ENCODE assay signal across 27 mouse cellular contexts in genomic region chr10:81314201-81314600, GRCm38 (mm10). TPM values are rescaled to one million over a fixed set of nuclear protein-coding genes. Genes with fewer than 3 reads are reported as not detected.
"Had no signal": no experiment of that assay in that cellular context is flagged by ENCODE, and none has a peak within 500 bp of the region (broad histone marks: within the 10 kb centered on the region; RNA-seq: fewer than 3 reads in every experiment).

No protein-coding gene starts in this region.

- H3K27ac ChIP-seq: gastrocnemius, adult 2 months; heart, embryonic 10.5 days; hindbrain, embryonic 13.5 days; hindbrain, embryonic 15.5 days; hindbrain, postnatal 0 days; kidney, embryonic 15.5 days; kidney, postnatal 0 days; left cerebral cortex, adult 2 months; limb, embryonic 13.5 days; limb, embryonic 15.5 days; liver, embryonic 12.5 days; liver, embryonic 14.5 days had no signal

- H3K27me3 ChIP-seq: heart, embryonic 12.5 days; hindbrain, embryonic 13.5 days; hindbrain, embryonic 15.5 days; kidney, embryonic 15.5 days; limb, embryonic 13.5 days; limb, embryonic 15.5 days; liver, embryonic 12.5 days had no signal

- H3K9ac ChIP-seq: heart, embryonic 12.5 days; hindbrain, embryonic 13.5 days; hindbrain, embryonic 15.5 days; kidney, embryonic 15.5 days; limb, embryonic 13.5 days; limb, embryonic 15.5 days; liver, embryonic 12.5 days; liver, embryonic 14.5 days had no signal

- H3K9me3 ChIP-seq: heart, embryonic 10.5 days; heart, embryonic 12.5 days; hindbrain, embryonic 13.5 days; hindbrain, embryonic 15.5 days; kidney, embryonic 15.5 days; limb, embryonic 13.5 days; limb, embryonic 15.5 days; liver, embryonic 12.5 days had no signal

- H3K4me3 ChIP-seq: gastrocnemius, adult 2 months; heart, embryonic 10.5 days; heart, embryonic 12.5 days; hindbrain, embryonic 13.5 days; hindbrain, embryonic 15.5 days; kidney, embryonic 15.5 days; left cerebral cortex, adult 2 months; limb, embryonic 13.5 days; limb, embryonic 15.5 days; liver, embryonic 12.5 days had no signal

- DNase-seq: gastrocnemius, adult 2 months; gastrocnemius, postnatal 25 days; heart, adult 18-20 months; heart, postnatal 14 days; heart, postnatal 36 days; kidney, adult 11 months; kidney, adult 8-10 months; kidney, postnatal 14 days; kidney, postnatal 36 days; layer of hippocampus, adult 9-11 months; layer of hippocampus, postnatal 36 days; left cerebral cortex, postnatal 4 days had no signal

RNA-seq across cellular contexts. Expression of gene Tbxa2r, which starts 14.3 kb away (rescaled TPM):
- total RNA-seq: granulocyte monocyte progenitor cell, adult 5-6 weeks had no signal

RNA-seq across cellular contexts. Expression of gene Tjp3, which starts 22.8 kb away (rescaled TPM):
- total RNA-seq: gastrocnemius, adult 2 months; gastrocnemius, postnatal 25 days had no signal

RNA-seq across cellular contexts. Expression of gene Gipc3, which starts 28.9 kb away (rescaled TPM):
- total RNA-seq: granulocyte monocyte progenitor cell, adult 5-6 weeks had no signal
- polyA plus RNA-seq: heart, embryonic 10.5 days; heart, embryonic 12.5 days; hindbrain, embryonic 11.5 days; hindbrain, embryonic 13.5 days; hindbrain, embryonic 15.5 days; hindbrain, postnatal 0 days; kidney, embryonic 15.5 days; limb, embryonic 11.5 days; liver, embryonic 12.5 days had no signal
